Mouse (Mus musculus): ENCODE measurements around the gene Asic2. TPM values are rescaled to one million over a fixed set of nuclear protein-coding genes. Genes with fewer than 3 reads are reported as not detected.

Asic2 gene
- total RNA-seq, 2 experiments from 2014 or later: 0.21 to 0.23 TPM

GRCm38 (mm10) chr11:81841001-81841400 is 127.3 kb downstream of the Asic2 start:
- DNase-seq: no peak

- DNase-seq: no peak
Measured at GRCm38 (mm10) chr11:81838426-81838825, 129.8 kb downstream of the Asic2 start.

DNA sequence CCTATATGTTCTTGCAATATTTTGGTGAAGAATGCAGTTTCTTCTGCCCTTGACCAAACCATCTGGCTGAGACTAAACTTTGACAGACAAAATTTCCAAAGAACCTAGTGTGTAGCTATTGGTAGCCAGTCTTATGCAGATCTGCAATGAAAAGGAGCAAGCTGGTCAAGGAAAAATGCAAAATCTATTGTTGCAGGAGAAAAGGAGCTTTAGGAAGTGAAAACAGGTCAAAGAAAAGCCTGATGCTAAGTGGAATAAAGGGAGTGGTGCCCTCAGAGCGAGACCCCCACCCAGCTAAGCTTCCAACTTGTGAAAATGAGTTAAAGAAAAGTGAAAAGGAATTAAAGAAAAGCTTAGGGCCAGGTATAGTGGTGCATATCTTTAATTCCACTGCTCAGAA is 135.9 kb downstream of the Asic2 start:
- DNase-seq: no peak

GRCm38 (mm10) chr11:81816531-81816930 is 151.7 kb downstream of the Asic2 start:
- no peak for DNase-seq

DNA sequence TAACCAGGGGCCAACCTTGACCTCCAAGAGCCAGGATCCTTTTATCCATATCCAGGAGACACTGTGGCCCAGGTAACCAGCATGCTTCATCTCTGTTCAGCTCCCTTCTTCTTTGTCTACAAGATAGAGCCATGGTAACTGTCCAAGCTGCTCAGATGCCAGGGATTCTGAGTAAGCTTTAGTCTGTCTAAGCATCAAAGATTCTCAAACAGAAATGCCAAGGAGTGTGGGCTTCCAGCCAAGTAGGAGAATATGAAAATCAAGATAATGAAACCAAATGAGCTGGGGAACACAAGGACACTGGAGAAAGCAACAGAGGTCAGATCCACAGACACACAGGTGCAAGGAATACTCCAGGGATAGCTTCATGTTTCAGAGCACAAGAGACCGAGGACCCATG is 153.4 kb downstream of the Asic2 start:
- DNase-seq: no peak

GRCm38 (mm10) chr11:81806905-81807659 is 161.2 kb downstream of the Asic2 start:
- DNase-seq: no peak

GRCm38 (mm10) chr11:81803544-81803943 is 164.7 kb downstream of the Asic2 start:
- DNase-seq: no peak

DNA sequence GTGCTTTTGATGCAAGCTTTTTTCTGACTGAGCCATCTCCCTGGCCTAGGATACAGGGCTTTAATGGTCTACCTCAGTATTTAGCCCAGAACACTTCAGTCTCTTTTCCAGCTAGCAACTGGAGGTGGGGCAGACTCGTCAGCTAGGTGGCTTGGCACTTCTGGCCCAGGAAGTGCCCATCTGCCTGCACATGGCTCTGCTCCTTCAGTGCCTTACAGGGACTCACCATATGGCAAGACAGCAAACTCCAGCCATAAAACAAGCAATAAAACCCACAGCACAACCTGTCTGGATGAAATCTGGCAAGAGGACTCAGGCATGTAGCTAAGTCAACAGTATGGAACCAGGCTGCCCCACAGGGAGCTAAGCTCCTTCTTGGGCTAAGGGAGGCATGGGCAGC is 165.6 kb downstream of the Asic2 start:
- no peak for DNase-seq

DNA sequence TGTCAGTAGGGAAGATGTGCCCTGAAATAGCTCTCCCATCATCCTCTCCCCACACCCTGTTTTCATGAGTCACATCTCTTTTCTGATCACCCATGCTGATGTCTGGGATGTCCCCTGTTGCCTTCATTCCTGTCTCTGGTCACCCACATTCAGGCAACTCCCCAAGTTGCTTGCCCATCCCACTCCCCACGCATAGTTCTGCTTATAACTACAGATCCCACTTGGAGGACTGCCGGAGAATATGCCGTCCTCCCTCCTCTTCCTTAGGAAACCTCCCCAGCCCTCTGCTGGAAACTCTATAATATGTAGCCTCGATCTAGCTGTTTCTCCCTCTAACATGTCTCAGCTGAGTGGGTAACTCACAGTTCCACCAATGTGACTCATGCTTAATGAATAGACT is 167.4 kb downstream of the Asic2 start:
- no peak for DNase-seq

DNA sequence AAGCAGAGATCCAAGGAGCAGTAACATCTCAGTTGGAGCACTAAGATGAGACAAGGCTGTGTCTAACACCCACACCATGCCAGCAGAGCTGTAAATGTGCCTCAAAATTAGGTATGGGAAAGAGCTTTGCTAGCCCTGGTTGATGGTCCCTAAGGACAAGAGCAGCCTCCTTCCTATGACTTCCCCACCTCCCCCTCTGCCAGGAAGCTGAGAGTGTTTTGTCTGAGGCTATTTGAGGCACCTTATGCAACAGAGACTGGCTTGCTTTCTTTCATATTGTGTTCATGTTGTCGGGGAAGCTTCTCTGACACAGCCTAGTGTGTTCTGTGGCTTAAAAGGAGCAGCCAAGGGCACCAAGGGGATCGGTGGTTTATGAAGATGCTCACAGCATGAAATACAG is 174.7 kb downstream of the Asic2 start:
- DNase-seq: no peak

DNA sequence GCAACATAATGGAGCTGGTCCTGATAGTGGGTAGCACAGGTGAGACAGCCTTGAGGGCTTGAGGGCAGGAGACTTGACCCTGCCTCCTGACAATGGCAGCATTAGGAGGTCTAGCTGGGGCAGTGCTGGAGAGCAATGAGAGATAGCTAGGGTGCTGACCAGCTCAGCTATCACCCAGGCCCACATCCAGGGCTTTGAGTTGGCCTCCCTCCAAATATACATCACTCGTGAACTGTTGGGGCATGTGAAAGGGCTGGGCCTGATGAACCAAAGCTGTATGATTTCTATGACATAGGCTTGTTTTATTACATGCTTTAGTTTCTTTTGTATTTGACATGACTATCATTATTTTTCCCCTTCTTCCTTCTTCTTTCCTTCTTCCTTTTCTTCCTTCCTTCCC is 176.7 kb downstream of the Asic2 start:
- no peak for DNase-seq

DNA sequence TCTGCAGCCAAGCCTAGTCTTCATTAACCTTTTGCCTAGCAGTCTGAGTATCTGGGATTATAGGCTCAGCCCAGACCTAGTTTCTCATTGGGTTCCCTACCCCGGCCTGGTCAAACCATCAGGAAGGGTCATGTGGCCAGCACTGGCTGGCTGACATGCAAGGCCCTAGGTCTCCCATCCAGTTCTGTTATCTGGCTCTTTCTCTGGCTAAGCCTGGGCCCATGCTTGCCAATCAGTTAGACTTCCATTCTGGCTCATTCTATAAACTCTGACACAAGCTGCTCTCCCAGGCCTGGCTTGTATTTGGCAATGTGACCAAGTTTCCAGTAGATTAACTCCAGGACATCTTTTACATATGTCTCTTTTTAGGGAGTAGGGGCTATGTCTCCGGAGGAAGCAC is 187.7 kb downstream of the Asic2 start:
- no peak for DNase-seq

DNA sequence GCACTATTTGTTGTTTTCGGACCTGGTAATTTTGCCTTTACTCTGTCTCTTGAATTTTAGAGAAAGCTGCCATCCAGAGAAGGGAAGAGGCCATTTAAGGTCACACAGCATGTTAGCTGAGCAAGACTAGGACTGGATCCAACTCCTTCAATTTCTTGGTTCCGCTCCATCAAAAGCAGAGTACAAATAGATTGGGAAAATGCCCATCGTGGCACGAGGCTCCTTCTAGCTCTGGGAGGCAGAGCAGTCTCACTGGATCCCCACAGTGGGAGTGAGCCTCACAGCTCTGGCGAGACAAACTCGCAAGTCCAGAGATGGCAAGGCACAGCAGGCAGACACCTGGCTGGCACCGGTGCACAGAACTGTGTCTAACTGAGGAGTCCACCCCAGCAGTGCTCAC is 188.4 kb downstream of the Asic2 start:
- peak; percentile 30 for DNase-seq

- DNase-seq: no peak
Measured at GRCm38 (mm10) chr11:81771195-81771895, 196.9 kb downstream of the Asic2 start.

DNA sequence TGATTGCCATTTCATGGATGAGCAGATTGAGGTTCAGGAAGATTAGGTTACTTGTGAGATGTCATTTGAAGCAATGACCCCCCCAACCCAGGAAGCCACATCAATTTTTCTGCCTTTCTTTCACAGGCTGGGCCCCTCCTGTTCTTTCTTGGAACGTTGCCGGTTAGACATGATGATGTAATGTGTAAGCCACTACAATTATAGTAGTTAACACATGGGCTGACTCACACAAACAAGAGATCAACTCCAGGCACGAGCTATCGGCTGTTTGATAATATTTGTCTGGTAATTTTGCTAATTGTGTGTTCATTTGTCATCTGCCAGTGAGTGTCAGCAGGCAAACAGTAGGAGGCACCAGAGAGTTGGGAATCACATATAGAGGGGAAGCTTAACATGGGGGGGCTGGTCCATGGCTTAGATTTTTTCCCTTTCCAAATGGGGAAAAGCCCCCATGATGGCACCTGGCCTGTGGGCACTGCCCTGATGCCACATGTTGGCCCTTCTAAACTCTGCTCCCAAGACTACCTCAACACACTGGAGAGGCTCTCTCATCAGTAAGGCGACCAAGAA is 198.5 kb downstream of the Asic2 start:
- no peak for DNase-seq

GRCm38 (mm10) chr11:81768305-81768704 is 200.0 kb downstream of the Asic2 start:
- no peak for DNase-seq

GRCm38 (mm10) chr11:81767781-81768180 is 200.5 kb downstream of the Asic2 start:
- DNase-seq: peak; percentile 14

DNA sequence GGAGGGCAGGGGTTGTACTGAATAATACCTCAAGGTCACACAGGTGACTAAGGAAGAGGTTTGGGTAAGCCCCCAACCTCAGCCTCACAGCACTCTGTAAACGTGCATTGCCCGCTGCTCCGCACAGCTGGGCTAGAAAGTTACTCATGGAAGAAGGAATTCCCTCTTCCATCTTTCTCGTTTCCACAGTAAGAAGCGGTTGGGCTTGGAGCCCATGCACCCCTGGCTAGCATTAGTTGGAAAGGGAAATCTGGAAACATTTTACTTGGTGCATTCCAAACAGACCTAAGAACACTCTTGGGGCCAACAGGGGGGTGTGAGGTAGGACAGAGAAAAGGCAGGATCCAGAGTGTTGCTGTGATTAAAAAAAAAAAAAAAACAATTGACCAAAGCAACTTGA is 203.0 kb downstream of the Asic2 start:
- peak; percentile 10 for DNase-seq

- no peak for DNase-seq
Measured at GRCm38 (mm10) chr11:81764778-81765177, 203.5 kb downstream of the Asic2 start.

DNA sequence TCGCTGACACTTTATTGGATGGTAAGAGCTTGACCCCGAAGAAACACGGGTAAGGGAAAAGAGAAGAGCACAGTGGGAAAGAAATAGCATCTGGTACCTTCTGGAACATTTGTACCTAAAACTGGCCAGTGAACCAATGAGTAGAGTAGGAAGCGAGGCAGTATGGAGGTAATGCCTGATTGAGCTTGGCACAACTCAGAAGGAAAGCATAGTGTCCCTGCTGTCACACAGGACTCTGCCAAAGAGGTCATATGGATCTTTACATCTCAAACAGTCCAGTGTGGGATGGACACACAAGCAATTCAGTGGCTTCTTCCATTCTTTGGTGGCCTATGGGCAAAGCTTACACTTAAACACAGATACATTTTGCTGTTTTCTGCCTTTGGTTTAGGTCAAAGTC is 211.0 kb downstream of the Asic2 start:
- DNase-seq: no peak

GRCm38 (mm10) chr11:81750876-81751275 is 217.4 kb downstream of the Asic2 start:
- DNase-seq: no peak

GRCm38 (mm10) chr11:81750016-81750415 is 218.2 kb downstream of the Asic2 start:
- DNase-seq: no peak

- no peak for DNase-seq
Measured at GRCm38 (mm10) chr11:81738995-81739394, 229.3 kb downstream of the Asic2 start.

GRCm38 (mm10) chr11:81737777-81738176 is 230.5 kb downstream of the Asic2 start:
- no peak for DNase-seq

Measured in gastrocnemius, postnatal 10 days (tissue).